Mouse (Mus musculus) hindbrain, embryonic 14.5 days (tissue): ENCODE results near the gene Igbp1b. TPM values are rescaled to one million over a fixed set of nuclear protein-coding genes. Genes with fewer than 3 reads are reported as not detected.
A peak's percentile ranks its signal among the peaks of the same experiment; 100 is the strongest.

Experiments used
- ATAC-seq: fragments of 200-750 bp; cut with Nextera tagmentation; 2 replicates; pipeline ENCODE4 v1.8.0; 2017; ENCODE audit warnings: moderate number of reproducible peaks, mild to moderate bottlenecking, moderate TSS enrichment, moderate library complexity; ENCODE audit not compliant: low FRiP score
- DNase-seq: peaks from one replicate; pipeline ENCODE4 v3.0.0-alpha.2; 2015; ENCODE audit warnings: low spot score
- H3K27ac ChIP-seq: fragments of 300-500 bp; sonication (generic); 2 replicates; pipeline ENCODE4 v1.5.1; 2014; ENCODE audit warnings: mild to moderate bottlenecking, moderate library complexity
- H3K27me3 ChIP-seq: fragments of 300-500 bp; sonication (generic); 2 replicates; pipeline ENCODE4 v1.6.1; 2014; ENCODE audit warnings: mild to moderate bottlenecking, low read length, mixed read lengths; ENCODE audit not compliant: control insufficient read depth, insufficient read depth
- H3K36me3 ChIP-seq: fragments of 300-500 bp; sonication (generic); replicated peaks from 2 replicates; pipeline ENCODE4 v1.6.1; 2014; ENCODE audit not compliant: control insufficient read depth, insufficient read depth
- H3K4me1 ChIP-seq: fragments of 300-500 bp; sonication (generic); replicated peaks from 2 replicates; pipeline ENCODE4 v1.6.1; 2014; ENCODE audit warnings: antibody characterized with exemption, low read length, mixed read lengths; ENCODE audit not compliant: control insufficient read depth, insufficient read depth
- H3K4me2 ChIP-seq: fragments of 300-500 bp; sonication (generic); replicated peaks from 2 replicates; pipeline ENCODE4 v1.6.1; 2014; ENCODE audit warnings: mild to moderate bottlenecking, moderate library complexity
- H3K4me3 ChIP-seq: fragments of 300-500 bp; sonication (generic); replicated peaks from 2 replicates; pipeline ENCODE4 v1.5.1; 2014; ENCODE audit warnings: mild to moderate bottlenecking, low read length
- H3K9ac ChIP-seq: fragments of 300-500 bp; sonication (generic); 2 replicates; pipeline ENCODE4 v1.6.1; 2014
- H3K9me3 ChIP-seq: fragments of 300-500 bp; sonication (generic); 2 replicates; pipeline ENCODE4 v1.6.1; 2016; ENCODE audit warnings: low read length; ENCODE audit not compliant: control insufficient read depth
- WGBS: fragments of 180-500 bp; shearing (Covaris S2); extraction: QIAGEN DNeasy Blood & Tissue Kit; methylation state at CpG from one replicate; pipeline ENCODE4 v1.1.7; 2014; 5-methylcytosine and 5-hydroxymethylcytosine counted together
- polyA plus RNA-seq: library from polyadenylated mRNA; unstranded; fragments of >200 nt; fragmentation: Nextera tagmentation; extraction: Ambion mirVana; gene quantifications from 2 replicates; pipeline ENCODE4 v1.2.1, GENCODE M21; 2014

Gene Igbp1b
- polyA plus RNA-seq: not detected in 2 replicates

- DNase-seq: no peak
- Histone ChIP-seq H3K27me3 (no peaks in the 10 kb centered on the region), H3K36me3 (no peaks in the 10 kb centered on the region), H3K9me3 (no peaks in the 10 kb centered on the region), H3K4me1 (no peaks in the 10 kb centered on the region), H3K27ac (no peak within 1 kb of the TSS), H3K9ac (no peak within 1 kb of the TSS), H3K4me3 (no peak within 1 kb of the TSS), H3K4me2 (no peak within 1 kb of the TSS)
- peak; percentile 68; the same call in 1 of the 2 replicates for ATAC-seq
- WGBS: 46% methylated on average over 3 of the region's 3 CpGs
Measured at GRCm38 (mm10) chr6:138658516-138658915, at the start of gene Igbp1b. Gene Igbp1b (minus strand): TSS chr6:138658544.

- Histone ChIP-seq H3K4me3 (no peak overlapping the region), H3K27me3 (no peaks in the 10 kb centered on the region)
Measured at GRCm38 (mm10) chr6:138682959-138683358, 24.6 kb upstream of the Igbp1b start.

GRCm38 (mm10) chr6:138672704-138673141 is 14.4 kb upstream of the Igbp1b start:
- ATAC-seq: peak; percentile 51; the same call in 1 of the 2 replicates
- no peaks in the 10 kb centered on the region for H3K27me3 ChIP-seq
- no peak overlapping the region for H3K27ac ChIP-seq
- no peak overlapping the region for H3K4me2 ChIP-seq
- H3K4me1 ChIP-seq: no peaks in the 10 kb centered on the region
- no peaks in the 10 kb centered on the region for H3K9me3 ChIP-seq
- no peak for DNase-seq
- 6% methylated on average over 2 of the region's 2 CpGs for WGBS
- no peak overlapping the region for H3K4me3 ChIP-seq
- no peak overlapping the region for H3K9ac ChIP-seq
- H3K36me3 ChIP-seq: no peaks in the 10 kb centered on the region

More at GRCm38 (mm10) chr6:138682959-138683358, 24.6 kb upstream of the Igbp1b start:
- no peak overlapping the region for H3K9ac ChIP-seq
- H3K4me2 ChIP-seq: no peak overlapping the region
- no peak for DNase-seq
- no peaks in the 10 kb centered on the region for H3K4me1 ChIP-seq
- no peak for ATAC-seq
- no peak overlapping the region for H3K27ac ChIP-seq
- H3K36me3 ChIP-seq: no peaks in the 10 kb centered on the region
- no peaks in the 10 kb centered on the region for H3K9me3 ChIP-seq

- ATAC-seq (no peak), DNase-seq (no peak)
- WGBS: 83% methylated on average over 3 of the region's 3 CpGs
- no peaks in the 10 kb centered on the region for H3K9me3 ChIP-seq
- no peak overlapping the region for H3K27ac ChIP-seq
- H3K9ac ChIP-seq: no peak overlapping the region
- no peak overlapping the region for H3K4me2 ChIP-seq
- no peaks in the 10 kb centered on the region for H3K4me1 ChIP-seq
- no peak overlapping the region for H3K4me3 ChIP-seq
- no peaks in the 10 kb centered on the region for H3K36me3 ChIP-seq
- no peaks in the 10 kb centered on the region for H3K27me3 ChIP-seq
Measured at GRCm38 (mm10) chr6:138665416-138665815, 7.1 kb upstream of the Igbp1b start.

- no peak overlapping the region for H3K27ac ChIP-seq
- H3K9ac ChIP-seq: no peak overlapping the region
- WGBS: 92% methylated on average over 2 of the region's 2 CpGs
- H3K4me1 ChIP-seq: no peaks in the 10 kb centered on the region
- no peaks in the 10 kb centered on the region for H3K36me3 ChIP-seq
- no peak for DNase-seq
- H3K4me3 ChIP-seq: no peak overlapping the region
- H3K4me2 ChIP-seq: no peak overlapping the region
- no peak for ATAC-seq
- H3K9me3 ChIP-seq: no peaks in the 10 kb centered on the region
- H3K27me3 ChIP-seq: no peaks in the 10 kb centered on the region
Measured at GRCm38 (mm10) chr6:138645604-138646003, 12.7 kb downstream of the Igbp1b start.

- WGBS: 66% methylated on average over 4 of the region's 4 CpGs
- H3K4me1 ChIP-seq: no peaks in the 10 kb centered on the region
Measured at GRCm38 (mm10) chr6:138639351-138639750, 19.0 kb downstream of the Igbp1b start.

GRCm38 (mm10) chr6:138620786-138621185 is 37.6 kb downstream of the Igbp1b start:
- Histone ChIP-seq H3K4me3 (no peak overlapping the region), H3K27me3 (no peaks in the 10 kb centered on the region), H3K36me3 (no peaks in the 10 kb centered on the region), H3K4me2 (no peak overlapping the region), H3K9ac (no peak overlapping the region), H3K9me3 (no peaks in the 10 kb centered on the region), H3K27ac (no peak overlapping the region), H3K4me1 (no peaks in the 10 kb centered on the region)
- DNase-seq: no peak
- ATAC-seq: no peak

More at GRCm38 (mm10) chr6:138639351-138639750, 19.0 kb downstream of the Igbp1b start:
- H3K9ac ChIP-seq: no peak overlapping the region
- H3K27me3 ChIP-seq: no peaks in the 10 kb centered on the region
- no peak overlapping the region for H3K27ac ChIP-seq
- DNase-seq (no peak), ATAC-seq (peak; percentile 17; the same call in 1 of the 2 replicates)
- H3K4me2 ChIP-seq: no peak overlapping the region
- H3K4me3 ChIP-seq: no peak overlapping the region
- no peaks in the 10 kb centered on the region for H3K9me3 ChIP-seq
- no peaks in the 10 kb centered on the region for H3K36me3 ChIP-seq

- Histone ChIP-seq H3K9ac (no peak overlapping the region), H3K9me3 (no peaks in the 10 kb centered on the region), H3K27me3 (no peaks in the 10 kb centered on the region), H3K27ac (no peak overlapping the region), H3K36me3 (no peaks in the 10 kb centered on the region), H3K4me1 (no peaks in the 10 kb centered on the region), H3K4me3 (no peak overlapping the region), H3K4me2 (no peak overlapping the region)
- no peak for ATAC-seq
- no peak for DNase-seq
- WGBS: 91% methylated on average over 3 of the region's 3 CpGs
Measured at GRCm38 (mm10) chr6:138618396-138618795, 39.9 kb downstream of the Igbp1b start.
